Mouse (Mus musculus) retina, postnatal 1 day (tissue): ENCODE data around the gene Ptprm.
"Not testable (repeated sequence)": the region's sequence is repeated elsewhere in the genome, so short reads cannot be mapped to it uniquely, and the experiment has no call there.

ENCODE experiments used
- DNase-seq: peaks from one replicate; pipeline ENCODE4 v3.0.0-alpha.2; 2012

The Ptprm gene

GRCm38 (mm10) chr17:66858757-66859156 is 495.5 kb downstream of the Ptprm start:
- DNase-seq, result no peak

GRCm38 (mm10) chr17:66852496-66852895 is 501.8 kb downstream of the Ptprm start:
- DNase-seq, result no peak

- not testable (repeated sequence) for DNase-seq
These were observed 507.2 kb downstream of the Ptprm start for GRCm38 (mm10) chr17:66847011-66847410.

- DNase-seq, result no peak
These were observed 531.9 kb downstream of the Ptprm start for GRCm38 (mm10) chr17:66822347-66822746.

- DNase-seq, result no peak
These were observed 536.9 kb downstream of the Ptprm start for GRCm38 (mm10) chr17:66817380-66817779.

- DNase-seq, result peak; percentile 41
These were observed 538.3 kb downstream of the Ptprm start for GRCm38 (mm10) chr17:66815921-66816320.

GRCm38 (mm10) chr17:66813786-66814185 is 540.5 kb downstream of the Ptprm start:
- DNase-seq, result no peak

- DNase-seq, result no peak
These were observed 540.9 kb downstream of the Ptprm start for GRCm38 (mm10) chr17:66813346-66813745.

- no peak for DNase-seq
These were observed 544.5 kb downstream of the Ptprm start for GRCm38 (mm10) chr17:66809786-66810185.

- DNase-seq, result no peak
These were observed 546.1 kb downstream of the Ptprm start for GRCm38 (mm10) chr17:66808186-66808585.

- DNase-seq, result no peak
These were observed 552.2 kb downstream of the Ptprm start for GRCm38 (mm10) chr17:66801831-66802687.

- DNase-seq, result no peak
These were observed 554.0 kb downstream of the Ptprm start for GRCm38 (mm10) chr17:66800231-66800630.

- peak; percentile 60 for DNase-seq
These were observed 568.1 kb downstream of the Ptprm start for GRCm38 (mm10) chr17:66786166-66786565.

- DNase-seq, result no peak
These were observed 568.7 kb downstream of the Ptprm start for GRCm38 (mm10) chr17:66785586-66785985.

- no peak for DNase-seq
These were observed 570.7 kb downstream of the Ptprm start for GRCm38 (mm10) chr17:66783601-66784000.

GRCm38 (mm10) chr17:66783075-66783492 is 571.2 kb downstream of the Ptprm start:
- peak; percentile 39 for DNase-seq

- DNase-seq, result no peak
These were observed 572.3 kb downstream of the Ptprm start for GRCm38 (mm10) chr17:66781910-66782309.

GRCm38 (mm10) chr17:66779026-66779425 is 575.2 kb downstream of the Ptprm start:
- DNase-seq, result no peak

- no peak for DNase-seq
These were observed 584.6 kb downstream of the Ptprm start for GRCm38 (mm10) chr17:66769365-66770363.

- no peak for DNase-seq
These were observed 585.5 kb downstream of the Ptprm start for GRCm38 (mm10) chr17:66768689-66769275.

- no peak for DNase-seq
These were observed 588.1 kb downstream of the Ptprm start for GRCm38 (mm10) chr17:66766166-66766565.

GRCm38 (mm10) chr17:66764435-66764834 is 589.8 kb downstream of the Ptprm start:
- DNase-seq, result no peak

- no peak for DNase-seq
These were observed 591.5 kb downstream of the Ptprm start for GRCm38 (mm10) chr17:66762716-66763115.
